Mouse (Mus musculus): ENCODE results near the gene Lpar1. TPM values are rescaled to one million over a fixed set of nuclear protein-coding genes. Genes with fewer than 3 reads are reported as not detected.

The Lpar1 gene
- polyA plus RNA-seq, 3 experiments from 2014 or later, result not detected

GRCm38 (mm10) chr4:58447841-58448240 is 105.9 kb downstream of the Lpar1 start:
- no peak for ATAC-seq

- no peak for ATAC-seq
Observed at GRCm38 (mm10) chr4:58445846-58446245, 107.9 kb downstream of the Lpar1 start.

GRCm38 (mm10) chr4:58442338-58442737 is 111.4 kb downstream of the Lpar1 start:
- no peak for ATAC-seq

DNA sequence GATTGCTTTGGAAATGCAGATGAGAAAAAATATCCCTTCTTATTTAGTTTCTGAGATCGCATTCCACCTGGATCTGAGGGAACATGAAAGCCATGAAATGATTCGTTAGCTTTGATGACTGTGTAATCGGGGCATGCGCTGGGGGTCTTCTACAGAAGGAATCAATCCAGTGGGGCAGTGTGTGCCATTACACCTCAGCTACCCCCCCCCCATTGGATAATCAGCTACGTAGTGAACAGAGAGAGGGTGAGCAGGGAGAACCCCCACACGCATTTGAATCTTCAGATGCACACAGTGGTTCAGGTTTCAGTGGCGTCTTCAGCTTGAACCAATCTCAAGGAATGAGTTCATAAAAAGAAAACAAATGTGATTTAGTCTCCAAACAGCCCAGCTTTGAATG is 115.0 kb downstream of the Lpar1 start:
- no peak for ATAC-seq

GRCm38 (mm10) chr4:58437271-58437670 is 116.4 kb downstream of the Lpar1 start:
- no peak for ATAC-seq

- ATAC-seq, result no peak
Observed at GRCm38 (mm10) chr4:58423276-58423930, 130.3 kb downstream of the Lpar1 start.

GRCm38 (mm10) chr4:58419225-58419624 is 134.5 kb downstream of the Lpar1 start:
- ATAC-seq, result no peak

DNA sequence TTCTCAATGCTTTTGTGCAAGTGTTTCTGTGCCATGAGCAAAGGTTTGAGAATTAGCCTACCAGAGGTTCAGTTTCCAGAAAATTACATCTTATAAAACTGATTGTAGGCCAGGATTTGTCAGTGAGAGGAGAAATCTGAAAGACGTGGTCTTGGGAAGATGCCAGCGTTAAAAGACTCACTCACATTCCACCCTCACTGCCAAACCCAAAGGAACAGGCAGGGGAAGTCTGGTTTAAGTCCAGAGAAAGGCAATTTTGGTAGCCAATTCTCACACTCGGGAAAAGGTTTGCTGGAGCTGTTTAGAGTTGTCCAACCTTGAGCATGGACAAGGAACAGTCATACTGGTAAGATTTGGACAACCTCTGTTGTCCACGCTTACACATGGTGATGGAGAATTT is 136.4 kb downstream of the Lpar1 start:
- no peak for ATAC-seq

GRCm38 (mm10) chr4:58415537-58415936 is 138.2 kb downstream of the Lpar1 start:
- no peak for ATAC-seq

GRCm38 (mm10) chr4:58413188-58414185 is 140.2 kb downstream of the Lpar1 start:
- no peak for ATAC-seq

- no peak for ATAC-seq
Observed at GRCm38 (mm10) chr4:58401973-58402501, 151.7 kb downstream of the Lpar1 start.

GRCm38 (mm10) chr4:58400861-58401341 is 152.8 kb downstream of the Lpar1 start:
- ATAC-seq, result no peak

Other genes with a start within 250 kb of the Lpar1 start
- gene Olfr267, start 233.8 kb upstream of the Lpar1 start, polyA plus RNA-seq (2017; shearing (Covaris generic)), result not detected

All from inflammation-experienced regulatory T-cells, adult 6 months (primary cell).